Mouse (Mus musculus): ENCODE data around the gene Gm15056. TPM values are rescaled to one million over a fixed set of nuclear protein-coding genes. Genes with fewer than 3 reads are reported as not detected.

Gene Gm15056
- not detected for total RNA-seq (2023)

GRCm38 (mm10) chr8:20902527-20902926 is at the start of gene Gm15056:
TSS of gene Gm15056 (minus strand) at chr8:20902627.

GRCm38 (mm10) chr8:20944610-20945009 is 42.2 kb upstream of the Gm15056 start, which contains the start of gene AY761185:
TSS of gene AY761185 (minus strand) at chr8:20944710.

GRCm38 (mm10) chr8:20921971-20922370 is 19.5 kb upstream of the Gm15056 start, which contains the start of gene Gm6040:
TSS of gene Gm6040 (minus strand) at chr8:20922071.

GRCm38 (mm10) chr8:20892369-20892768 is 10.1 kb downstream of the Gm15056 start, which contains the start of gene Defb33:
TSS of gene Defb33 (plus strand) at chr8:20892669.

Other genes with a start within 250 kb of the Gm15056 start
- not detected for gene Defb33, start 10.0 kb downstream of the Gm15056 start, total RNA-seq (2023)
- not detected for gene Gm6040, start 19.4 kb upstream of the Gm15056 start, total RNA-seq (2023)
- not detected for gene AY761185, start 42.1 kb upstream of the Gm15056 start, total RNA-seq (2023)
- not detected for gene Defa21, start 122.9 kb upstream of the Gm15056 start, total RNA-seq (2023)
- not detected for gene Defa23, start 152.4 kb upstream of the Gm15056 start, total RNA-seq (2023)
- gene Defa35, start 162.4 kb upstream of the Gm15056 start, total RNA-seq (2023) = not detected
- gene Defa25, start 181.8 kb upstream of the Gm15056 start, total RNA-seq (2023) = not detected
- gene Gm14851, start 193.4 kb upstream of the Gm15056 start, total RNA-seq (2023) = not detected
- not detected for gene Defa30, start 232.0 kb upstream of the Gm15056 start, total RNA-seq (2023)

All from monocyte, adult 59 days (primary cell).